Mouse (Mus musculus) kidney, adult 2 months (tissue): ENCODE measurements at regions not wholly inside any gene's neighbourhood (a gene's known extent, or its start where the extent isn't known, plus 50 kb on each side); places are given as distances from the start of the nearest gene placed in this dataset.

Experiments used
- CTCF ChIP-seq: fragments of 200-500 bp; conservative IDR thresholded peaks from 2 replicates; pipeline ENCODE4 v1.5.1; 2011; ENCODE audit warnings: low read depth, mild to moderate bottlenecking, control low read depth, low read length, moderate library complexity, mixed read lengths; ENCODE audit not compliant: insufficient read depth, insufficient read length
- POLR2A ChIP-seq: fragments of 200-500 bp; IDR thresholded peaks from one replicate; pipeline ENCODE4 v1.6.1; 2011; ENCODE audit warnings: low read depth, low read length, control low read depth

- TF ChIP-seq CTCF (no peak), POLR2A (no peak)
These were observed 424.2 kb downstream of the Pros1 start for GRCm38 (mm10) chr16:63278259-63278697.
